Mouse (Mus musculus) neural tube, embryonic 11.5 days (tissue): ENCODE data around the gene Hsp90ab1. TPM values are rescaled to one million over a fixed set of nuclear protein-coding genes. Genes with fewer than 3 reads are reported as not detected.

Source experiments
- ATAC-seq: fragments of 200-750 bp; cut with Nextera tagmentation; 2 replicates; pipeline ENCODE4 v1.8.0; 2017; ENCODE audit warnings: moderate number of reproducible peaks, mild to moderate bottlenecking, moderate TSS enrichment, moderate library complexity; ENCODE audit not compliant: insufficient read depth, low FRiP score, low TSS enrichment
- DNase-seq: peaks from one replicate; pipeline ENCODE4 v3.0.0-alpha.2; 2015; ENCODE audit warnings: low spot score
- H3K27ac ChIP-seq: fragments of 300-500 bp; sonication (generic); 2 replicates; pipeline ENCODE4 v1.5.1; 2014; ENCODE audit warnings: low read depth, mild to moderate bottlenecking, low read length
- H3K27me3 ChIP-seq: fragments of 300-500 bp; sonication (generic); 2 replicates; pipeline ENCODE4 v1.6.1; 2014; ENCODE audit warnings: mild to moderate bottlenecking, low read length, mixed read lengths; ENCODE audit not compliant: control insufficient read depth, insufficient read depth
- H3K36me3 ChIP-seq: fragments of 300-500 bp; sonication (generic); 2 replicates; pipeline ENCODE4 v1.6.1; 2014; ENCODE audit warnings: mild to moderate bottlenecking, low read length, moderate library complexity, mixed read lengths; ENCODE audit not compliant: control insufficient read depth, insufficient read depth
- H3K4me1 ChIP-seq: fragments of 300-500 bp; sonication (generic); 2 replicates; pipeline ENCODE4 v1.6.1; 2014; ENCODE audit warnings: low read length, mixed read lengths; ENCODE audit not compliant: control insufficient read depth, insufficient read depth
- H3K4me2 ChIP-seq: fragments of 300-500 bp; sonication (generic); 2 replicates; pipeline ENCODE4 v1.6.1; 2014; ENCODE audit warnings: low read depth, mild to moderate bottlenecking, moderate library complexity
- H3K4me3 ChIP-seq: fragments of 300-500 bp; sonication (generic); 2 replicates; pipeline ENCODE4 v1.5.1; 2014; ENCODE audit warnings: low read depth, low read length
- H3K9ac ChIP-seq: fragments of 300-500 bp; sonication (generic); 2 replicates; pipeline ENCODE4 v1.6.1; 2014; ENCODE audit warnings: mild to moderate bottlenecking, low read length
- H3K9me3 ChIP-seq: fragments of 300-500 bp; sonication (generic); 2 replicates; pipeline ENCODE4 v1.6.1; 2016; ENCODE audit warnings: low read length; ENCODE audit not compliant: control insufficient read depth
- WGBS: fragments of 180-500 bp; shearing (Covaris S2); extraction: QIAGEN DNeasy Blood & Tissue Kit; methylation state at CpG from one replicate; pipeline ENCODE4 v1.1.7; 2014; 5-methylcytosine and 5-hydroxymethylcytosine counted together
- polyA plus RNA-seq: library from polyadenylated mRNA; unstranded; fragments of >200 nt; fragmentation: Nextera tagmentation; extraction: Ambion mirVana; gene quantifications from 2 replicates; pipeline ENCODE4 v1.2.1, GENCODE M21; 2014

Hsp90ab1 gene
- polyA plus RNA-seq, result 1,725 and 1,823 TPM in 2 replicates

DNA sequence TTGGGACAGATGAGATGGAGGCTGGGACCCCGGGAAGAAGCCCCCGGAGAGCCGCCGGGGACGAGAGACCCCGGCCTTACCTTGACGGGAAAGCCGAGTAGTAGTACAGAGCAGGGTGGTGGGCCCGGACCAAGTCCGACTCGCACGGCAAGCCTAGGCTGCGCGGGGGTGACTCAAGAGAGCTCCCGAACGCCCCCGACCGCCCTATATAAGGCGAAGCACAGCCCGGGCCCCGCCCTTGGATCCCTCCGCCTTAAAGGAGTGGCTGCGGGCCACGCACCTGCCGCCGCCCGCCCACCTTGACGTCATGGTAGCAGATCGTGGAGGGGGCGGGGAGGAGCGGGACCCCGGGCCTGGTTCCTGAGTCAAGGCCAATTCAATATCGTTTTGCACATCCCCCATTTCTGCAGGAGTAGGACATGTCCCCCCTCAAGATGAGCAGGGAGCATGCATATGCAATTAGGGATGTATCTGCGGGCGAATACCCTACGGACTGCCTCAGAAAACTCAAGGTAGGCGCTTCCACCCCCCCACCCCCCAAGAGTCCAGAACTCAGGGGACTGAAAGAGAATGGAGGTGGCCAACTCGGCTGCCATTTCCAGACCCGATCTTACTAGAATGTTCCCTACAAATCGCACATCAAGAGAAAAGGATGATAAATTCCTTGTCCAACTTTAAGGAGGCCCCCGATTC lies at the start of gene Hsp90ab1:
Gene Hsp90ab1 (minus strand): TSS at position 185 of the 693 bp plus-strand sequence.
- ATAC-seq, result peak; percentile 85
- peak within 1 kb of the TSS; percentile 93 for H3K27ac ChIP-seq
- peak within 1 kb of the TSS; percentile 99 for H3K9ac ChIP-seq
- no peaks in the 10 kb centered on the region for H3K9me3 ChIP-seq
- peak within 1 kb of the TSS; percentile 100 for H3K4me3 ChIP-seq
- peak; percentile 99 for DNase-seq
- peak within 1 kb of the TSS; percentile 94 for H3K4me2 ChIP-seq
- 0% methylated on average over 41 of the region's 41 CpGs for WGBS
- no peaks in the 10 kb centered on the region for H3K27me3 ChIP-seq
- H3K4me1 ChIP-seq, result peaks cover 6% of the 10 kb centered on the region
- H3K36me3 ChIP-seq, result peaks cover 25% of the 10 kb centered on the region

DNA sequence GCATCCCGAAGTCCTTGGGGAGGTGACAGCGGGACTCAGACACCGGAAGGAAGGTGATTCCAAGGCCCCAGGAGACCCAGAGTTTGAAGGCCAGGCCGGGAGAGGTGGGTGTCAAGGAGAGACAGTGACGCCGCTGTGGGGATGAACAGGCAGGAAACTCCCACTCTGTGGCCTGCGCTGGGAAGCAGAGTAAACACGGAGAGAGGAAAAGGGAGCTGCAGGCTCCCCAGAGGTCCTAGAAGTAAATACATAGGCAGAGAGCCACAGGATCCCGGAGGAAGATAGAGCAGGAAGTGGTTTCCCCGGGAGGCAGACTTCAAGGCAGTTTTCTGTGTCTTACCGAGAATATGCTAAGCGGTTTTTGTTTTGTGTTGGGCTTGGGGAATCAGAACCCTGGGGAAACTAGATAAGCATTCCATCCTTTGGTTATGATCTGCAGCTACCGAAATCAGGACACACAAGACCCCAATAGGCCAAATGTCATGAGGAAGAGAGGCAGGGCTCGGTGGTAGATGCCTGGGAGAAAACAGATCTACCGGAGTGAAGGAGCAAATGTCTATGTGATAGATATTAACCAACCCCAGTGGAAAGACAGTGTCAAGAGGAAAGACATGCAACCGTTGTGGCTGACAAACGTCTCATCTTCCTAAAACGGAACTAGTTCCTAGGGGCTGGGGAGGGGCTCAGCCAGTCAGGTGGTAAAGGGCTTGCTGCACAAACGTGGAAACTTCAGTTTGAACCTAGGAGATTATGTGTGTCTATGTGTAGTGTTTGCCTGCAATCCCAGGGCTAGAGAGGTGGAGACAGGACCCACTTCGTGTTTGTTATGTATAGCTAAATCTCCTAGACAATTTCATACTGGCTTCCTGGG lies 46.5 kb upstream of the Hsp90ab1 start:
- peak overlapping the region; percentile 33 for H3K4me2 ChIP-seq
- H3K4me1 ChIP-seq, result peaks cover 9% of the 10 kb centered on the region; the same call in 1 of the 2 replicates
- H3K4me3 ChIP-seq, result 0 out of 2 replicates have a peak overlapping the region, but pooled peaks have one; percentile 6
- WGBS, result 31% methylated on average over 20 of the region's 20 CpGs
- no peaks in the 10 kb centered on the region for H3K27me3 ChIP-seq
- 0 out of 2 replicates have a peak overlapping the region, but pooled peaks have one; percentile 17 for H3K27ac ChIP-seq
- ATAC-seq, result no peak
- H3K9ac ChIP-seq, result peak overlapping the region; percentile 28; the same call in 1 of the 2 replicates
- no peak for DNase-seq
- no peaks in the 10 kb centered on the region for H3K36me3 ChIP-seq
- H3K9me3 ChIP-seq, result no peaks in the 10 kb centered on the region

- Histone ChIP-seq H3K9me3 (no peaks in the 10 kb centered on the region), H3K4me1 (peaks cover 9% of the 10 kb centered on the region; the same call in 1 of the 2 replicates), H3K4me2 (peak overlapping the region; percentile 33), H3K27me3 (no peaks in the 10 kb centered on the region), H3K9ac (peak overlapping the region; percentile 28; the same call in 1 of the 2 replicates), H3K27ac (0 out of 2 replicates have a peak overlapping the region, but pooled peaks have one; percentile 17), H3K4me3 (0 out of 2 replicates have a peak overlapping the region, but pooled peaks have one; percentile 6), H3K36me3 (no peaks in the 10 kb centered on the region)
- no peak for ATAC-seq
- DNase-seq, result no peak
- WGBS, result 5% methylated on average over 8 of the region's 8 CpGs
Measured at GRCm38 (mm10) chr17:45618941-45619385, 45.9 kb upstream of the Hsp90ab1 start.

DNA sequence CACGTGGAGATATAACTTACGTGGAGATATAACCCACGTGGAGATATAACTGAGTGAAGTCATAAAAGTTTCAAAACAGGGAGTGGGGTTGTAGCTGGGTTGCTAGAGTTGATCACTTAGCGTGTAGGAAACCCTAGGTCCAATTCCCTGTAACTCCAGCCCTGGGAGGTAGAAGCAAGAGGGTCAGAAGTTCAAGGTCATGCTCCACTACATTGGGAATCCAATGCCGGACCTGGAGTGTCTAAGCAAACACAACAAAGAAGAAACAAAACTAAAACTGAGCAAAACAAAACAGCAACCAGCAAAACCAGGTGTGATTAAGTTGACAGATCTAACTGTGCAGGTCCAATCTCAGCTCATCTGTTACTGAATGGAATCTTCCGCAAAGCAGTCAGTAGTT lies 44.6 kb upstream of the Hsp90ab1 start:
- 91% methylated on average over 6 of the region's 6 CpGs for WGBS
- no peaks in the 10 kb centered on the region for H3K36me3 ChIP-seq
- no peak overlapping the region for H3K27ac ChIP-seq
- no peak overlapping the region for H3K9ac ChIP-seq
- DNase-seq (no peak), ATAC-seq (no peak)
- H3K27me3 ChIP-seq, result no peaks in the 10 kb centered on the region
- H3K9me3 ChIP-seq, result no peaks in the 10 kb centered on the region
- H3K4me3 ChIP-seq, result no peak overlapping the region
- H3K4me2 ChIP-seq, result no peak overlapping the region
- peaks cover 9% of the 10 kb centered on the region; the same call in 1 of the 2 replicates for H3K4me1 ChIP-seq

DNA sequence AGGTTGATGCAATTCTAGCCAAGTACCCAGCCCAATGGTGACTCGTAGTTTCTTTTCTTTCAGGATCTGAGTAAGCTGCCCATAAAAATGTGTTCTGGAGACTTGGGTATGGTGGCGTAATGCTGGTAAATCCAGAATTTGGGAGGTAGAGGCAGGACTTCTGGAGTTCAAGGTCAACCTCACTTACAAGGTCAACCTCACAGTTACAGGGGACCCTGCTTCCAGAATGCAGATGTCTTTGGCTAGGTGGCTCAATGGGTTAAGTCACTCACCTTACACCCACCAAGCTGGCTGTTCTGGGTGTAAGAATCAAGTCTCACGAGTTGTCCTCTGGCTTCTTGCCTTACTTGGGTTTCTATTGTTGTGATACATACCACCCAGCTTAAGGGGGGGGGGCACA lies 43.6 kb upstream of the Hsp90ab1 start:
- DNase-seq, result no peak
- 88% methylated on average over 3 of the region's 3 CpGs for WGBS

DNA sequence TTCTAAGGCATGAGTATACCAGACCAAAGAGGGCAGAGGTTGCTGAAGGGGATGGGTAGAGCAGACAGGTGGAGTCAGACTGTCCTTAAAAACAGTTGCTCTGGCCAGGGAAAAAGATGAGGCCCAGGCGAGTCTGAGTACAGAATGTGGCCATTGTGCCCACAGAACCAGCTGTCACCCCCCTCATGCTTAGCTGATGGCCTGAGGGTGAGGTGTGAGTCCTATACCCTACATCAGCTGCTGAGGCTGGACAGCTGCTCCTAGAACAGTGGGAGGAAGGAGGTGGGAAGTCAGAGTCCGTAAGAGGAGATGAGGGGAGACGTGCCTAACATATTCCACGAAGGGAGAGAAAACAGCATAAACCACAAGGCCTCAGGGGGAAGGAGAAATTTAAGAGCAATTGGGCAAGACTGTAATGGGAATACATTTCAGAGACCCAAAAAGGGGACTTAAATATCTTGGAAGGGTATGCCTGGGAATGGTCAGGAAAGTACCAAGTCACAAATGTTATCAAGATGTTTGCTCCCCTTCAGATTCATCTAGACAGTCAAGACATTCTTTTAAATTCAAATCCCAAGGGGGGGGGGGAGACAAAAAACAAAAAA lies 43.1 kb upstream of the Hsp90ab1 start:
- H3K9me3 ChIP-seq, result no peaks in the 10 kb centered on the region
- no peaks in the 10 kb centered on the region for H3K36me3 ChIP-seq
- H3K27ac ChIP-seq, result no peak overlapping the region
- no peak overlapping the region for H3K4me3 ChIP-seq
- H3K4me2 ChIP-seq, result no peak overlapping the region
- no peak overlapping the region for H3K9ac ChIP-seq
- ATAC-seq, result no peak
- peaks cover 9% of the 10 kb centered on the region; the same call in 1 of the 2 replicates for H3K4me1 ChIP-seq
- no peaks in the 10 kb centered on the region for H3K27me3 ChIP-seq
- DNase-seq, result no peak
- 67% methylated on average over 4 of the region's 4 CpGs for WGBS

More for the DNA sequence above, 43.6 kb upstream of the Hsp90ab1 start:
- no peak for ATAC-seq
- no peaks in the 10 kb centered on the region for H3K9me3 ChIP-seq
- no peak overlapping the region for H3K4me3 ChIP-seq
- H3K27me3 ChIP-seq, result no peaks in the 10 kb centered on the region
- H3K27ac ChIP-seq, result no peak overlapping the region
- H3K4me2 ChIP-seq, result no peak overlapping the region
- no peaks in the 10 kb centered on the region for H3K36me3 ChIP-seq
- no peak overlapping the region for H3K9ac ChIP-seq
- H3K4me1 ChIP-seq, result peaks cover 9% of the 10 kb centered on the region; the same call in 1 of the 2 replicates

GRCm38 (mm10) chr17:45612921-45613320 lies 39.9 kb upstream of the Hsp90ab1 start:
- ATAC-seq, result no peak
- Histone ChIP-seq H3K9ac (no peak overlapping the region), H3K4me3 (no peak overlapping the region), H3K36me3 (no peaks in the 10 kb centered on the region), H3K27me3 (no peaks in the 10 kb centered on the region), H3K4me1 (no peaks in the 10 kb centered on the region), H3K9me3 (no peaks in the 10 kb centered on the region), H3K27ac (no peak overlapping the region), H3K4me2 (no peak overlapping the region)
- WGBS, result 87% methylated on average over 7 of the region's 7 CpGs
- DNase-seq, result no peak

DNA sequence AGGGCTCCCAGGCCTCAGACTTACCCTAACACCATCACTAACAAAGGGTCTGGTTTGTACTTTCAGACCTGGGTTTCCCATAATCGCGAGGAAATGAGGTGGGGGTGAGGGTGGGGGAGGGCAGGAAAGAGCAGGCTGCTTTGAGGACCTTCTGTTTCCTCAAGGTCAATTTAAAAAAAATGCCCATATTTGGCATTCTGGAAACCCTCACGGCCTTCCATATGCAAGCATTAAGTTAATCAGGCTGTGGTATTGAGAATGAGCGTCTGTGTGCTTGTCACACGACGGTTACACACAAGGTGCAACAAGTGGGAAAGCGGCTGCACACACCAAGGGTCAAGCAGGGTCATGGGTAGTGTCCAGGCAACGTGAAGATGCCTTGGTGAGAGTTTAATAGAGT lies 38.9 kb upstream of the Hsp90ab1 start:
- Histone ChIP-seq H3K36me3 (no peaks in the 10 kb centered on the region), H3K4me3 (no peak overlapping the region), H3K4me2 (no peak overlapping the region), H3K4me1 (no peaks in the 10 kb centered on the region), H3K27ac (no peak overlapping the region), H3K9me3 (no peaks in the 10 kb centered on the region), H3K27me3 (no peaks in the 10 kb centered on the region), H3K9ac (no peak overlapping the region)
- WGBS, result 84% methylated on average over 8 of the region's 8 CpGs
- DNase-seq (no peak), ATAC-seq (no peak)
